Mouse (Mus musculus) hindbrain, embryonic 14.5 days (tissue): ENCODE measurements around the gene Tmem88. TPM values are rescaled to one million over a fixed set of nuclear protein-coding genes. Genes with fewer than 3 reads are reported as not detected.

ENCODE experiments used
- ATAC-seq: fragments of 200-750 bp; cut with Nextera tagmentation; 2 replicates; pipeline ENCODE4 v1.8.0; 2017; ENCODE audit warnings: moderate number of reproducible peaks, mild to moderate bottlenecking, moderate TSS enrichment, moderate library complexity; ENCODE audit not compliant: low FRiP score
- DNase-seq: peaks from one replicate; pipeline ENCODE4 v3.0.0-alpha.2; 2015; ENCODE audit warnings: low spot score
- H3K27ac ChIP-seq: fragments of 300-500 bp; sonication (generic); 2 replicates; pipeline ENCODE4 v1.5.1; 2014; ENCODE audit warnings: mild to moderate bottlenecking, moderate library complexity
- H3K27me3 ChIP-seq: fragments of 300-500 bp; sonication (generic); 2 replicates; pipeline ENCODE4 v1.6.1; 2014; ENCODE audit warnings: mild to moderate bottlenecking, low read length, mixed read lengths; ENCODE audit not compliant: control insufficient read depth, insufficient read depth
- H3K36me3 ChIP-seq: fragments of 300-500 bp; sonication (generic); replicated peaks from 2 replicates; pipeline ENCODE4 v1.6.1; 2014; ENCODE audit not compliant: control insufficient read depth, insufficient read depth
- H3K4me1 ChIP-seq: fragments of 300-500 bp; sonication (generic); replicated peaks from 2 replicates; pipeline ENCODE4 v1.6.1; 2014; ENCODE audit warnings: antibody characterized with exemption, low read length, mixed read lengths; ENCODE audit not compliant: control insufficient read depth, insufficient read depth
- H3K4me2 ChIP-seq: fragments of 300-500 bp; sonication (generic); replicated peaks from 2 replicates; pipeline ENCODE4 v1.6.1; 2014; ENCODE audit warnings: mild to moderate bottlenecking, moderate library complexity
- H3K4me3 ChIP-seq: fragments of 300-500 bp; sonication (generic); replicated peaks from 2 replicates; pipeline ENCODE4 v1.5.1; 2014; ENCODE audit warnings: mild to moderate bottlenecking, low read length
- H3K9ac ChIP-seq: fragments of 300-500 bp; sonication (generic); 2 replicates; pipeline ENCODE4 v1.6.1; 2014
- H3K9me3 ChIP-seq: fragments of 300-500 bp; sonication (generic); 2 replicates; pipeline ENCODE4 v1.6.1; 2016; ENCODE audit warnings: low read length; ENCODE audit not compliant: control insufficient read depth
- WGBS: fragments of 180-500 bp; shearing (Covaris S2); extraction: QIAGEN DNeasy Blood & Tissue Kit; methylation state at CpG from one replicate; pipeline ENCODE4 v1.1.7; 2014; 5-methylcytosine and 5-hydroxymethylcytosine counted together
- polyA plus RNA-seq: library from polyadenylated mRNA; unstranded; fragments of >200 nt; fragmentation: Nextera tagmentation; extraction: Ambion mirVana; gene quantifications from 2 replicates; pipeline ENCODE4 v1.2.1, GENCODE M21; 2014

Tmem88 gene
- polyA plus RNA-seq, 1 experiment from 2014 or later = 7.7 TPM

DNA sequence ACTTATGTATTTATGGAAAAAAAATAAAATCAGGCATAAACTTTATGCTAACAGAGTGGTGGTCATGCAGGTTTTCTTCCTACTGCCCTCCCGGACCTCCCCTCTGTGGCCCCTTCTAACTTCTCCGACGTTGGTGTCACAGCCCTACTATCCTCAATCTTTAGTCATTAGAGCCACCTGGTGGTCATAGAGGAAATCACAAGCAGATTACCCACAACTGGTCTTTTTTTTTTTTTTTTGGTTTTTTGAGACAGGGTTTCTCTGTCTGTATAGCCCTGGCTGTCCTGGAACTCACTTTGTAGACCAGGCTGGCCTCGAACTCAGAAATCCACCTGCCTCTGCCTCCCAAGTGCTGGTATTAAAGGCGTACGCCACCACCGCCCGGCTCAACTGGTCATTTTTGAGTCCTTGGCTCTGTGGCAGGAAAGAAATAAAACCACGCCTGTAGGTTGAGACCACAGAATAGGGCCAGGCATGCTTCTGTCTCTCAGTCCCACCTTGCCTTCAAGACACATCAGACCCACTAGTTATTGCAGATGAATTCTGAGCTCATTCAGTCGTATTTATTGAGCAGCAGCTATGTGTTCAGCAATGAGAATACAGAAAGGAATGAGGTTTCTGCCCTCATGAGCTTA is 7.5 kb downstream of the Tmem88 start:
- DNase-seq (peak; percentile 90), ATAC-seq (peak; percentile 32; the same call in 1 of the 2 replicates)
- no peaks in the 10 kb centered on the region for H3K9me3 ChIP-seq
- H3K4me2 ChIP-seq = no peak overlapping the region
- no peaks in the 10 kb centered on the region for H3K27me3 ChIP-seq
- no peak overlapping the region for H3K4me3 ChIP-seq
- H3K9ac ChIP-seq = no peak overlapping the region
- 47% methylated on average over 10 of the region's 10 CpGs for WGBS
- H3K36me3 ChIP-seq = no peaks in the 10 kb centered on the region
- H3K4me1 ChIP-seq = peaks cover 6% of the 10 kb centered on the region; the same call in 1 of the 2 replicates
- H3K27ac ChIP-seq = no peak overlapping the region

GRCm38 (mm10) chr11:69389531-69390399 is 8.3 kb downstream of the Tmem88 start:
- Histone ChIP-seq H3K4me2 (no peak overlapping the region), H3K9me3 (no peaks in the 10 kb centered on the region), H3K4me3 (no peak overlapping the region), H3K36me3 (no peaks in the 10 kb centered on the region), H3K27me3 (no peaks in the 10 kb centered on the region), H3K4me1 (peaks cover 6% of the 10 kb centered on the region; the same call in 1 of the 2 replicates), H3K9ac (no peak overlapping the region), H3K27ac (no peak overlapping the region)
- ATAC-seq (no peak), DNase-seq (no peak)
- 64% methylated on average over 14 of the region's 14 CpGs for WGBS

GRCm38 (mm10) chr11:69388680-69389079 is 9.4 kb downstream of the Tmem88 start:
- Histone ChIP-seq H3K4me1 (no peaks in the 10 kb centered on the region), H3K9ac (no peak overlapping the region), H3K4me3 (no peak overlapping the region), H3K27me3 (no peaks in the 10 kb centered on the region), H3K4me2 (no peak overlapping the region), H3K9me3 (no peaks in the 10 kb centered on the region), H3K36me3 (no peaks in the 10 kb centered on the region), H3K27ac (no peak overlapping the region)
- ATAC-seq (no peak), DNase-seq (no peak)
- 96% methylated on average over 4 of the region's 4 CpGs for WGBS

- Histone ChIP-seq H3K36me3 (no peaks in the 10 kb centered on the region), H3K27ac (no peak overlapping the region), H3K4me3 (no peak overlapping the region), H3K4me2 (no peak overlapping the region), H3K4me1 (no peaks in the 10 kb centered on the region), H3K9ac (no peak overlapping the region), H3K9me3 (no peaks in the 10 kb centered on the region), H3K27me3 (no peaks in the 10 kb centered on the region)
- no peak for DNase-seq
- WGBS = 83% methylated on average over 7 of the region's 7 CpGs
- ATAC-seq = no peak
These were observed 11.3 kb downstream of the Tmem88 start for GRCm38 (mm10) chr11:69386758-69387157.

DNA sequence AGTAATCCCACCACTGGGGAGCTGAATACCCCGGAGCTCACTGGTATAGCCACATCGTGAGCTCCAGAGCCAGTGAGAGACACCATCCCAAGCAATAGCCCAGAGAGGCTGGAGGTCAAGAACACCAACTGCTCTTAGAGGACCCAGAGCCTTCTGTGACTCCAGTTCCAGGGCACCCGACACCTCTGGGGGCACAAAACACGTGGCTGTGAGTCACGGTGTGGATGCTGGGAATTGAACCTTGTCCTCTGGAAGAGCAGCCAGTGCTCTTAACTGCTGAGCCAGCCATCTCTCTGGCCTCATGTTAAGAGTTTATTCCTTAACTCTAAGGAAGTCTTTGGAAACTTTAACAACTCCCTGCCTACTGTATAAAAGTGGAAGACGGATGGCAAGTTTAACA is 13.1 kb downstream of the Tmem88 start:
- ATAC-seq (no peak), DNase-seq (no peak)
- Histone ChIP-seq H3K4me3 (no peak overlapping the region), H3K9me3 (no peaks in the 10 kb centered on the region), H3K36me3 (no peaks in the 10 kb centered on the region), H3K4me2 (no peak overlapping the region), H3K27me3 (no peaks in the 10 kb centered on the region), H3K27ac (no peak overlapping the region), H3K4me1 (no peaks in the 10 kb centered on the region), H3K9ac (no peak overlapping the region)
- WGBS = 82% methylated on average over 6 of the region's 6 CpGs

DNA sequence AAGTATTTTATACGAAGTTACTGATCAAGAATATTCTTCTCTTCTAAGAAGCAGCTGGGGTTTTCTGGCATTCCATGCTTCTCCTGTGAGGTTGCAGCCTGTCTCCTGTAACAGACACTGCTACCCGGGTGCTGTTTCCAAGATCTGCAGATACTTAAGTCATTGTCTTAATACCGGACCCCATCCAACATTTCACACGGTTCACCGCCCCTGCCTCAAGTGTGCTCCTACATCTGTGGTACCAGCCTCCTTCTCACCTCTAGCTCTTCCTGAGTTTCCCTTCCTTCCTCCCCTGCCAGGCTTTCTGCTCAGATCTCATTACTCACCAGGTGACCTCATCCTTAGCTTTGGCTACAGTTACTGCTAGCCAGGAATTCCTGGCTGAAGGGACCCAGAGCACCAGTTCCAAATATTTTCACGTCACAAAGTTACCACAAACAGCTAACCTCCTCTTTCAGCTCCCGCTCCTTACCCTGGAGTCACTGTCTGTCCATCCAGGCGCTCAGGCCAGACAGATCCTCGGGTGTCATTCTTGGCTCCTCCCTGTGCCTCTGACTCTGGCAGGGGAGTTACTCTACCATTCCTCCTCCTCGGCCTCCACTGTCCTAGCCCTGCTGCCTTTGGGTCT is 15.4 kb downstream of the Tmem88 start:
- Histone ChIP-seq H3K4me1 (no peaks in the 10 kb centered on the region), H3K4me2 (no peak overlapping the region), H3K9me3 (no peaks in the 10 kb centered on the region), H3K9ac (0 out of 2 replicates have a peak overlapping the region, but pooled peaks have one; percentile 24), H3K27me3 (no peaks in the 10 kb centered on the region), H3K36me3 (no peaks in the 10 kb centered on the region), H3K4me3 (no peak overlapping the region), H3K27ac (no peak overlapping the region)
- ATAC-seq = no peak
- no peak for DNase-seq
- 67% methylated on average over 10 of the region's 10 CpGs for WGBS

- 81% methylated on average over 6 of the region's 6 CpGs for WGBS
- Histone ChIP-seq H3K4me2 (no peak overlapping the region), H3K9me3 (no peaks in the 10 kb centered on the region), H3K4me3 (no peak overlapping the region), H3K27ac (no peak overlapping the region), H3K27me3 (no peaks in the 10 kb centered on the region), H3K4me1 (no peaks in the 10 kb centered on the region), H3K36me3 (peaks cover 4% of the 10 kb centered on the region; the same call in 1 of the 2 replicates), H3K9ac (no peak overlapping the region)
- DNase-seq (no peak), ATAC-seq (no peak)
These were observed 16.7 kb downstream of the Tmem88 start for GRCm38 (mm10) chr11:69381356-69381755.

GRCm38 (mm10) chr11:69379600-69379999 is 18.4 kb downstream of the Tmem88 start:
- Histone ChIP-seq H3K4me3 (no peak overlapping the region), H3K36me3 (peaks cover 4% of the 10 kb centered on the region; the same call in 1 of the 2 replicates), H3K9ac (no peak overlapping the region), H3K9me3 (no peaks in the 10 kb centered on the region), H3K27me3 (no peaks in the 10 kb centered on the region), H3K27ac (no peak overlapping the region), H3K4me2 (no peak overlapping the region), H3K4me1 (no peaks in the 10 kb centered on the region)
- no peak for DNase-seq
- ATAC-seq = no peak
- 87% methylated on average over 3 of the region's 3 CpGs for WGBS

DNA sequence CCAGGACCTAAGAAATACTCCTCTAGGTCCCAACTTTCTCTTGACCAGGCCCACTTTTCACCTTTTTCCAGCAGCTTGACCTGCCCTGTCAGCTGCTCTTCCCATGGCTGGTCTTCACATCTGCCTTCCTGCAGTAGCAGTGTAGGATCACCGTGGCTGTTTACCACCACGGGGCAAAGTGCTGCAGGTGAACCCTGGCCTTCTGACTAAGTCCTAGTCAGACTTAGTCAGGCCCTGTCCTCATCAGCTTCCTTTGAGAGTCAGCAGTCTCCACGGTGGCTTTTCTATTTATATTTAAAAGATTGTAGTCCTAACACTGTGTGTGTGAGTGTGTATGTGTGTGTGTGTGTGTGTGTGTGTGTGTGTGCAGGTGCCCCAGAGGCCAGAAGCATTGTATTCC is 20.3 kb downstream of the Tmem88 start:
- 80% methylated on average over 3 of the region's 3 CpGs for WGBS
- Histone ChIP-seq H3K9ac (no peak overlapping the region), H3K9me3 (no peaks in the 10 kb centered on the region)

More for the DNA sequence above, 20.3 kb downstream of the Tmem88 start:
- no peak for DNase-seq
- ATAC-seq = no peak
- Histone ChIP-seq H3K4me2 (no peak overlapping the region), H3K4me1 (no peaks in the 10 kb centered on the region), H3K27me3 (no peaks in the 10 kb centered on the region), H3K4me3 (no peak overlapping the region), H3K27ac (no peak overlapping the region), H3K36me3 (peaks cover 4% of the 10 kb centered on the region; the same call in 1 of the 2 replicates)
